Mouse (Mus musculus): ENCODE measurements around the gene Cox17.

GRCm38 (mm10) chr16:38362493-38363255 is 15.9 kb downstream of the Cox17 start:
- TF ChIP-seq EP300 (IDR thresholded peaks at IDR 0.05; ENCODE audit: low read depth) (no peak), CTCF (IDR thresholded peaks at IDR 0.05; ENCODE audit: low read depth) (no peak)

Data from liver, postnatal 0 days (tissue).